Mouse (Mus musculus): ENCODE measurements around the gene Asphd2.
"Not testable (repeated sequence)": the region's sequence is repeated elsewhere in the genome, so short reads cannot be mapped to it uniquely, and the experiment has no call there.

DNA sequence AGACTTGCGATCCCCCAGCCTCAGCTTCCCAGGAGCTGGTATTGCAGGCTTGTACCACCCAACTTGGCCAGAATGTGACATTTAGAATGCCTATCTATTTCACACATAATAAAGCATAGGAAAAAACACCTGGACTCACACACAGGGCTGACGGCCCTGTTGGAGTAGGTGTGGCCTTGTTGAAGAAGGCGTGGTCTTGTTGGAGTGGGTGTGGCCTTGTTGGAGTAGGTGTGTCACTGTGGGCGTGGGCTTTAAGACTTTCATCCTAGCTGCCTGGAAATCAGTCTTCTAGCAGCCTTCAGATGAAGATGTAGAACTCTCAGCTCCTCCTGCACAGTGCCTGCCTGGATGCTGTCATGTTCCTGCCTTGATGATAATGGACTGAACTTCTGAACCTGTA lies 18.1 kb upstream of the Asphd2 start:
- not testable (repeated sequence) for TF ChIP-seq POLR2A (IDR thresholded peaks at IDR 0.05; ENCODE audit: insufficient read length, low read depth); MYOD1 (IDR thresholded peaks at IDR 0.05; ENCODE audit: control insufficient read depth in 1 of 3, insufficient read length in 2 of 3, low read depth in 2 of 3)
